Mouse (Mus musculus) forebrain, embryonic 16.5 days (tissue): ENCODE measurements around the gene Myoz1. TPM values are rescaled to one million over a fixed set of nuclear protein-coding genes. Genes with fewer than 3 reads are reported as not detected.
A peak's percentile ranks its signal among the peaks of the same experiment; 100 is the strongest.

Source experiments
- ATAC-seq: fragments of 200-750 bp; cut with Nextera tagmentation; 2 replicates; pipeline ENCODE4 v1.8.0; 2017; ENCODE audit warnings: mild to moderate bottlenecking, moderate library complexity
- H3K27ac ChIP-seq: fragments of 300-500 bp; sonication (generic); 2 replicates; pipeline ENCODE4 v1.5.1; 2014; ENCODE audit warnings: low read length, control low read depth
- H3K27me3 ChIP-seq: fragments of 300-500 bp; sonication (generic); replicated peaks from 2 replicates; pipeline ENCODE4 v1.6.1; 2014; ENCODE audit warnings: low read length; ENCODE audit not compliant: control insufficient read depth, insufficient read depth
- H3K36me3 ChIP-seq: fragments of 300-500 bp; sonication (generic); 2 replicates; pipeline ENCODE4 v1.6.1; 2014; ENCODE audit not compliant: control insufficient read depth, insufficient read depth
- H3K4me1 ChIP-seq: fragments of 300-500 bp; sonication (generic); replicated peaks from 2 replicates; pipeline ENCODE4 v1.6.1; 2014; ENCODE audit warnings: low read length; ENCODE audit not compliant: control insufficient read depth, insufficient read depth
- H3K4me2 ChIP-seq: fragments of 300-500 bp; sonication (generic); 2 replicates; pipeline ENCODE4 v1.6.1; 2014; ENCODE audit warnings: mild to moderate bottlenecking, low read length, control low read depth
- H3K4me3 ChIP-seq: fragments of 300-500 bp; sonication (generic); replicated peaks from 2 replicates; pipeline ENCODE4 v1.5.1; 2014; ENCODE audit warnings: mild to moderate bottlenecking, low read length, control low read depth
- H3K9ac ChIP-seq: fragments of 300-500 bp; sonication (generic); replicated peaks from 2 replicates; pipeline ENCODE4 v1.6.1; 2014; ENCODE audit warnings: low read depth, low read length, control low read depth
- H3K9me3 ChIP-seq: fragments of 300-500 bp; sonication (generic); 2 replicates; pipeline ENCODE4 v1.6.1; 2016; ENCODE audit warnings: low read length; ENCODE audit not compliant: control insufficient read depth
- WGBS: fragments of 180-500 bp; shearing (Covaris S2); extraction: QIAGEN DNeasy Blood & Tissue Kit; methylation state at CpG from one replicate; pipeline ENCODE4 v1.1.7; 2014; 5-methylcytosine and 5-hydroxymethylcytosine counted together
- polyA plus RNA-seq: library from polyadenylated mRNA; unstranded; fragments of >200 nt; fragmentation: Nextera tagmentation; extraction: Ambion mirVana; gene quantifications from 2 replicates; pipeline ENCODE4 v1.2.1, GENCODE M21; 2015

Myoz1 gene
- polyA plus RNA-seq, 1 experiment from 2014 or later: not detected

- peak within 1 kb of the TSS; percentile 97 for H3K4me3 ChIP-seq
- H3K27ac ChIP-seq: peak within 1 kb of the TSS; percentile 98
- peak within 1 kb of the TSS; percentile 81 for H3K4me2 ChIP-seq
- H3K27me3 ChIP-seq: no peaks in the 10 kb centered on the region
- H3K36me3 ChIP-seq: peaks cover 20% of the 10 kb centered on the region
- peak; percentile 91 for ATAC-seq
- H3K9me3 ChIP-seq: no peaks in the 10 kb centered on the region
- H3K9ac ChIP-seq: peak within 1 kb of the TSS; percentile 95
- WGBS: under 1% methylated on average over 106 of the region's 111 CpGs
- peaks cover 48% of the 10 kb centered on the region for H3K4me1 ChIP-seq
Measured at GRCm38 (mm10) chr14:20694884-20695760, 38.8 kb upstream of the Myoz1 start, which contains the start of gene Fut11. Gene Fut11, plus strand, starts transcription at chr14:20694968.

- ATAC-seq: no peak; the same call in 1 of the 2 replicates
- H3K4me1 ChIP-seq: peaks cover 41% of the 10 kb centered on the region
- H3K27me3 ChIP-seq: no peaks in the 10 kb centered on the region
- H3K9me3 ChIP-seq: no peaks in the 10 kb centered on the region
- peak overlapping the region; percentile 97 for H3K4me3 ChIP-seq
- WGBS: 51% methylated on average over 13 of the region's 13 CpGs
- H3K36me3 ChIP-seq: peaks cover 25% of the 10 kb centered on the region
- peak overlapping the region; percentile 81 for H3K4me2 ChIP-seq
- H3K9ac ChIP-seq: peak overlapping the region; percentile 95
- H3K27ac ChIP-seq: peak overlapping the region; percentile 98
Measured at GRCm38 (mm10) chr14:20694185-20694883, 38.0 kb upstream of the Myoz1 start.

GRCm38 (mm10) chr14:20693589-20694101, 37.3 kb upstream of the Myoz1 start:
- H3K27ac ChIP-seq: no peak overlapping the region
- no peak overlapping the region for H3K4me2 ChIP-seq
- H3K36me3 ChIP-seq: peaks cover 30% of the 10 kb centered on the region
- H3K4me1 ChIP-seq: peaks cover 36% of the 10 kb centered on the region
- H3K27me3 ChIP-seq: no peaks in the 10 kb centered on the region
- H3K9me3 ChIP-seq: no peaks in the 10 kb centered on the region
- no peak for ATAC-seq
- H3K4me3 ChIP-seq: no peak overlapping the region
- H3K9ac ChIP-seq: no peak overlapping the region
- 94% methylated on average over 10 of the region's 10 CpGs for WGBS

- ATAC-seq: no peak
Measured at GRCm38 (mm10) chr14:20691772-20692171, 35.4 kb upstream of the Myoz1 start.

DNA sequence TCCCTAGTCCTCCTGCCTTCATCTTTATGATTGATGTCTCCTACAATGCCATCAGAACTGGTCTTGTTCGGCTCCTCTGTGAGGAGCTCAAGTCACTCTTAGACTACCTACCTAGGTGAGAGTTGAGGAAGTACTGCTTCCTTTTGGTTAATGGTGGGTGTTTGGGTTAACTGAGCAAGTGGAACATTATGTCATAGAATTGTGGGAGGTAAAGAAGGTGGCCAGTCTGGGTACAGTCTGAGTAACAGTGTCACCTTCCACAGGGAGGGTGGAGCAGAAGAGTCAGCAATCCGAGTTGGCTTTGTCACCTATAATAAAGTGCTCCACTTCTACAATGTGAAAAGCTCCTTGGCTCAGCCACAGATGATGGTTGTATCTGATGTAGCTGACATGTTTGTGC, 32.7 kb upstream of the Myoz1 start:
- H3K4me2 ChIP-seq: no peak overlapping the region
- H3K4me3 ChIP-seq: no peak overlapping the region
- no peaks in the 10 kb centered on the region for H3K9me3 ChIP-seq
- H3K36me3 ChIP-seq: peaks cover 50% of the 10 kb centered on the region
- ATAC-seq: no peak
- no peak overlapping the region for H3K9ac ChIP-seq
- no peaks in the 10 kb centered on the region for H3K27me3 ChIP-seq
- WGBS: 87% methylated on average over 2 of the region's 2 CpGs
- H3K27ac ChIP-seq: no peak overlapping the region
- no peaks in the 10 kb centered on the region; the same call in 1 of the 2 replicates for H3K4me1 ChIP-seq

More at GRCm38 (mm10) chr14:20691772-20692171, 35.4 kb upstream of the Myoz1 start:
- Histone ChIP-seq H3K4me3 (no peak overlapping the region), H3K36me3 (peaks cover 40% of the 10 kb centered on the region), H3K4me2 (no peak overlapping the region), H3K27ac (no peak overlapping the region), H3K9ac (no peak overlapping the region), H3K4me1 (peaks cover 17% of the 10 kb centered on the region), H3K9me3 (no peaks in the 10 kb centered on the region), H3K27me3 (no peaks in the 10 kb centered on the region)
- WGBS: 94% methylated on average over 6 of the region's 6 CpGs

DNA sequence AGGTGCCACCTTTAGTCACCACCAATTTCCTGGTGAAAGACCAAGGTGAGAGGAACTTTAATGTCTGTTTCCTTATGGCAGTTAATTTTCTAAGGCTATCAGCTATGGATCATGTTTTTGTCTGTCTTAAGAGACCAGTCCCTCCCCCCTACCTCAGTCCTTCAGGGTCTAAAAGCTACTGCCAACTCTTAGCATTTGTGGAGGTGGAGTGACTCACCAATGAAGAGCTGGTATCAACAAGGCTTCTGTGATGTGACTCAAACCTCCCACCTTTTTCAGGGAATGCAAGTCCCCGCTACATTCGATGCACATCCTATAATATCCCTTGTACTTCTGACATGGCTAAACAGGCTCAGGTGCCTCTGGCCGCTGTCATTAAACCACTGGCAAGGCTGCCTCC, 30.2 kb upstream of the Myoz1 start:
- ATAC-seq: no peak
- Histone ChIP-seq H3K9ac (no peak overlapping the region), H3K27me3 (no peaks in the 10 kb centered on the region), H3K27ac (no peak overlapping the region), H3K9me3 (no peaks in the 10 kb centered on the region), H3K4me3 (no peak overlapping the region), H3K36me3 (peaks cover 55% of the 10 kb centered on the region), H3K4me1 (no peaks in the 10 kb centered on the region), H3K4me2 (no peak overlapping the region)
- WGBS: 95% methylated on average over 3 of the region's 3 CpGs

- H3K4me2 ChIP-seq: no peak overlapping the region
- no peak for ATAC-seq
- H3K4me3 ChIP-seq: no peak overlapping the region
- no peaks in the 10 kb centered on the region for H3K4me1 ChIP-seq
- no peaks in the 10 kb centered on the region for H3K9me3 ChIP-seq
- H3K36me3 ChIP-seq: peaks cover 57% of the 10 kb centered on the region
- H3K9ac ChIP-seq: no peak overlapping the region
- 80% methylated on average over 3 of the region's 3 CpGs for WGBS
- H3K27me3 ChIP-seq: no peaks in the 10 kb centered on the region
- H3K27ac ChIP-seq: no peak overlapping the region
Measured at GRCm38 (mm10) chr14:20682498-20682897, 26.2 kb upstream of the Myoz1 start.

DNA sequence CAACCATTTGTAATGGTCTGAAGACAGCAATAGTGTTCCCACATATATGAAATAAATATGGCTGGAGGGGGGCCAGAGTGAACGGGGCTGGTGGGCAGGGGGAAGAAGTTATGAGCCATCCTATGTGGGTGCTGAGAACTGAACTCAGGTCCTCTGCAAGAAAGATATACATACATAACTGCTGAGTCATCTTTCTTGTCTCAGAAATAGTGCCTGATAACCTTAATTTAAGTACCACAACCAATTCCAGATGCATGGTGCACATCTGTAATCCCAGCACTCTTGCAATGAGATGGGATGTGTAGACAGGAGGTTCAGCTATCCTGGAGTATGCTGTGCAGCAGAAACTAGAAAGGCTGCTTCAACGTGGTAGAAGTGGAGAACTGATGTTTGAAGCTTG, 25.4 kb upstream of the Myoz1 start:
- H3K27ac ChIP-seq: no peak overlapping the region
- no peaks in the 10 kb centered on the region for H3K27me3 ChIP-seq
- H3K4me3 ChIP-seq: no peak overlapping the region
- H3K36me3 ChIP-seq: peaks cover 54% of the 10 kb centered on the region
- no peak for ATAC-seq
- WGBS: 94% methylated on average over 2 of the region's 2 CpGs
- no peaks in the 10 kb centered on the region for H3K4me1 ChIP-seq
- no peaks in the 10 kb centered on the region for H3K9me3 ChIP-seq
- H3K4me2 ChIP-seq: no peak overlapping the region
- no peak overlapping the region for H3K9ac ChIP-seq

DNA sequence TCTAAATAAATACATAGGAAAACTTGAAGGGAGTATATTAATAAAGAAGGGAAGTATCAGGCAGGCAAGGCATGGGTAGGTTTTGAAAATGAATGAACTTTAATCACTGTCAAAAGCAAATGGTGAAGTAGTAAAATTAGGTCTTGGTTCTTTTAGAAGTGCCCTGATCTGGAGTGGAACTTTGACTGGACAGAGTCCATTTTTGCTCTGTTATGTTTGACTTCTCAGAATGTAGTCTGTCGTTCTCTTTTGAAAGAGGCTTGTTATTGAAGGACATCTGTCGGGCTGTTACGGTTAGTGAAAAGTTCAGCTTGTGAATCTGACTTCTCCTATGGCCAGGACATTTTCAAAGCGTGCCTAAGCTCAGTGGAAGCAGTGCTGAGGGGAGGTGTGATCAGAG, 21.6 kb upstream of the Myoz1 start:
- 92% methylated on average over 4 of the region's 4 CpGs for WGBS
- no peak overlapping the region for H3K4me2 ChIP-seq
- H3K4me1 ChIP-seq: peaks cover 15% of the 10 kb centered on the region
- no peak overlapping the region for H3K4me3 ChIP-seq
- no peak overlapping the region for H3K9ac ChIP-seq
- no peaks in the 10 kb centered on the region for H3K9me3 ChIP-seq
- H3K27ac ChIP-seq: no peak overlapping the region
- H3K27me3 ChIP-seq: no peaks in the 10 kb centered on the region
- H3K36me3 ChIP-seq: peaks cover 43% of the 10 kb centered on the region
- ATAC-seq: no peak
